Mouse (Mus musculus) left cerebral cortex, postnatal 36 days (tissue): ENCODE data around the gene Rita1. TPM values are rescaled to one million over a fixed set of nuclear protein-coding genes. Genes with fewer than 3 reads are reported as not detected.

Experiments
- DNase-seq, 2 experiments: peaks; one replicate each; pipeline ENCODE4 v3.0.0; 2021 to 2022; ENCODE audit warnings: low spot score in 2 of 2, mixed read lengths in 1 of 2
- intact Hi-C: fragments of 180-260 bp; cut with DNase I; formaldehyde crosslinking; loops from one replicate; pipeline ENCODE4 v1.15.1; 2025
- total RNA-seq, 2 experiments: library from RNA; stranded (reverse); gene quantifications; 2 replicates each; pipeline ENCODE4 v1.2.3; 2021

The Rita1 gene
- total RNA-seq, 2 experiments from 2014 or later = 35.7 to 36.3 TPM

DNA sequence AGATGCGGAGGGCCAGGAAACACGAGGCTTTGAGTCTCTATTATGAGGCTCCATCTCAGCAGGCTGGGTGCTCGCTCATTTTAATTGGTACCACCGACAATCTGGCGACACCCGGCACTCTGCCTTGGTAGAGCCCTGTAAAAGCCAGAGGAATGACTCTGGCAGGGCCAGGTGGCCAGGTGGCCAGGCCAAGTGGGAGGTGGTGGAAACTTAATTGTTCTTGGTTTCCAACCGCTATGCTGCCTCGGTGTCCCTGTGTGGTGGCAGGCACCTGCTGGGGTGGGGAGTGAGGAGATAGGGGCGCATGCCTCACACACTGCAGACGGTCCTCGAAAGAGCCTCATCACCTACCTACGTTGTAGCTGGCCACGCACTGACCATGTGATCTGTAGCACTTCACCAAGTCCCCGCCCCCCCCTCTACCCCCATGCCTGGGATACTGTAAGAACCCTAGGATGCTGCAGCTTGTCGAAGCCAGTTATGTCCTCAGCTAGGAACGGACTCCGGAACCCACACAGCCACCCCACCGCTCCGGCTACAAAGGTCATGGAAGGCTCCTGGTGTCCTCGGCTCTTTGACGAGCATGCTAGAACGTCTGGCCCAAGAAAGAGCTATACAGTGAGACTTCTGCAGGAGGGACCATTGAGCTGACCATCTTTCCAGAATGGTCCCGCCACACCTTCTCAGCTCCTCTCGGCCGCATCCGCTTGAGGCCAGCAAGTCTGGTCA is 32.3 kb downstream of the Rita1 start:
- no peak for DNase-seq
- intact Hi-C loops = no loop called here

DNA sequence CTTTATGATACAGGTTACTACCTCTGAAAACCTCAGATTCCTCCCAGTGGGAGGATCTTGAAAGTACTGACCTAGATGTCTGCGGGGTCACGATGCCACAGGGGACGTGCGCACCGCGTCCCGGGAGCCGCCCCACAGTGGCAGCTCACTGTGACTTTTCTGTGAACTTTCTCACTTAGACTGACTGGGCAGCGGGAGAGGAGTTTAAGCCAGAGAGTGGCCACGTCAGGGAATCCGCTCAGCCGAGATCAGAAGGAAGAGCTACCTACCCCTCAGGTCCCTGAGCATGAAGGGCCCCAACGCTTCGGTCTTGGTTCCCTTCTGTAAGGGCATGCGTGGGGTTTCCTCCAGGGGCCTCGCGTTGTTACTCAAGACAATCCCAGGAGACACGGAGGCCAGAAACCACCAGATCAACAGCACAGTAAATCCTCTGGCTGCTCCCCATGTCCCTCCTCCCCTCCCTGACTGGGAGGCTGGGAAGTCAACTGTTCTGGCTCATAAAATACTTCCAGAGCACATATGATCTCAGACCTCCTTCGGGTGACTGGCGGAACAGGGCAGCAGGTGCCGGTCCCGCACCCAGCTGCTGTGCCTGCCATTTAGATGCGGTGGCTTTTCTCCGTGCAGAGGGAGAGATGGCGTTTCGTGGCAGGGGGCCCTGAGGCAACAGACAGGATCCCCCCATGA is 33.0 kb downstream of the Rita1 start:
- DNase-seq = no peak
- intact Hi-C loops = no loop called here

DNA sequence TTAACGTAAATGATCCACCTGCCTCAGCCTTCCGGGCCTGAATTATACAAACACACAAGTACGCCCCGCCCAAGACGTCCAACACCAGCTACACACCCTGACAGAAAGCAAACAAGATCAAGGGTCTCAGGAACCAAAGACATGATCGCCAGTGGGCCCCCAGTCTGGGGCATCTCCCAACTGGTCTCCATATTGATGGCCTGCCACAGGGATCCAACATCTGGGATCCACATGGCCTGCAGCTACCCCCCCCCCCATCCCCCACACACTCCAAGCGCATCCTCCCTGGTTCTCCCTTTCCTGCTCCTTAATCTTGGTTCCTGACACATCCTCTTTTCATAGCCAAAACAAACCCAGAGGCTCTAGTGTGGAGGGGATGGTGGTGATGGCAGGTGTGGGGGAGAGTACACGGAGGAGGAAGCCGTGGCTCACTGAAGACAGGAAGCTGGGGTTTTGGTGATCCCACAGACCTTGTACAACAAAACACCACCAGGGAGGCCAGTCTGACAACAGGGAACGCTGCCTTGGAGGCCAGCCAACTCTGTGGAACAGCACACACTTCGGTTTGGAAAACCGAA is 33.8 kb downstream of the Rita1 start:
- intact Hi-C loops = no loop called here
- DNase-seq = no peak

DNA sequence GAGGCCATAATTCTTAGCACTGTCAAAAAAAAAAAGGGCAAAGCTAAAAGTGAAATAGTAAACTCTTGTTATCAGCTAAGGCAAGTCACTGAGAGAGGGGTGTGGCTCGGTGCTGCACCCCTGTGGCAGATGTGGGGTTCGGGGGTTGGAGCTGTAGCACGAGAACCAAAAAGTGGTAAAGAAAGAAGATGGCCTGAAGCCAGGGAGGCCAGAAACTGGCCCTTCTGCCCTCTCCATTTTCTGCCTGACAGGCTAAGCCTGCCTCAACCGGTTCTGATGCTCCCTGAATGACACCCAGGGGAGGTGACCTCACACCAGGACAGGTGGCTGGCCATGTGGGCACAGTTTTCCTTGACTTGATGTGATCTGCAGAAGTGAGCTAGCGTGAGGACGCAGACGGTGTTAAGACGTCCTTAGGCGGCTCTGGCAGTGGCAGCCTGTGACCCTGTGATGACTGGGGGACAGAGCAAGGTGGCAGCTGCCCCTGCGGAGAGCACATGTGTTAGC is 34.4 kb downstream of the Rita1 start:
- intact Hi-C loops = no loop called here
- no peak for DNase-seq

DNA sequence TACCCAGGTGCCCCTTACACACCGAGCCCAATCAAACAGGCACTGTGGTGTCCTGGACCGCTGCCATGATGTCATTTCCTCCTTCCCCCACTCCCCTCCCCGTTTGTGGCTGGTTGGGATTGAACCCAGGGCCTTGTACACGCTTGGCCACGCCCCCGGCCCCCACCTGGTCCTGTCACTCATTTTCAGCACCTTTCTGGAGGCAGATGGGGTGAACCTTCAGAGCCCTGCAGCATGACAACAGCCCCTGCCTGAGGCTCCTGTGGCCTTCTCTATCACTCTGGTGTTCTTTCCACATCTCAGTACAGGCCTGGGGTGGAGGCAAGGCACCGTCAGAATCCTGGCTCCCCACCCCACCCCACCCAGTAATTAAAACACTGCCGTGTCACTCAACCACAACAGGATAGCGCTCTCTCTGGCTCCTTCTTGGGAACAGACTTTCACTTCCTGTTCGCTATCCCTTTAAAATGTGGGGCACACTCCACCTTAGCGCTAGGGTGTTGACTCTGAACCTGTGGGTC is 35.5 kb downstream of the Rita1 start:
- intact Hi-C loops = no loop called here
- no peak for DNase-seq

DNA sequence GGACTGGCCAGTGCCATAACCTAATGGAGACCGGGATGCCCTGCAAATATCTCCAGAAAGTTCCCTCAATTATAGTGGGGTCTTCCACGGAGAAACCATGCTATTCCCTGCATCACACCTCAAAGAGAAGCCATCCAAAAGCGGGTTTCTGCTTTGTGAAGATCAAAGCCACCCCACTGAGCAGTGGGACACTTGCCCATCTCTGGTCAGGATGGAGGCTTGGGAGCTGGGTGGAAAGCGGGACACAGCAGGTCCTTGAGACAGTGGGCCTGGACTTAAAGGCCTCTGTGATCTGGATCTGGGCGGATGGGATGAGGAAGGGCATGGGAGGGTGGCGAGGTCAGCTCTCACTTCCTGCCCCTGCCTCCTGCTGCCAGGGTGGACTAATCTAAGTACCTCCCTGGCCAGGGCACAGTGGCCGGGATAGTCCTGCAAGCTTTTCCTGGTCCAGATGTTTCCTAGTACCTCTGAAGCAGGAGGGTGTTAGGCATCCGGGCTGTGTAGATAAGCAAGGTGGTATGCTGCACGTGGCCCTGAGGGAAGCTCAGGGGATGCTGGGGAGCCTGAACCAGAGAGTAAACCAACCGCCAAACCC is 37.8 kb downstream of the Rita1 start:
- no peak for DNase-seq
- intact Hi-C loops = no loop called here

DNA sequence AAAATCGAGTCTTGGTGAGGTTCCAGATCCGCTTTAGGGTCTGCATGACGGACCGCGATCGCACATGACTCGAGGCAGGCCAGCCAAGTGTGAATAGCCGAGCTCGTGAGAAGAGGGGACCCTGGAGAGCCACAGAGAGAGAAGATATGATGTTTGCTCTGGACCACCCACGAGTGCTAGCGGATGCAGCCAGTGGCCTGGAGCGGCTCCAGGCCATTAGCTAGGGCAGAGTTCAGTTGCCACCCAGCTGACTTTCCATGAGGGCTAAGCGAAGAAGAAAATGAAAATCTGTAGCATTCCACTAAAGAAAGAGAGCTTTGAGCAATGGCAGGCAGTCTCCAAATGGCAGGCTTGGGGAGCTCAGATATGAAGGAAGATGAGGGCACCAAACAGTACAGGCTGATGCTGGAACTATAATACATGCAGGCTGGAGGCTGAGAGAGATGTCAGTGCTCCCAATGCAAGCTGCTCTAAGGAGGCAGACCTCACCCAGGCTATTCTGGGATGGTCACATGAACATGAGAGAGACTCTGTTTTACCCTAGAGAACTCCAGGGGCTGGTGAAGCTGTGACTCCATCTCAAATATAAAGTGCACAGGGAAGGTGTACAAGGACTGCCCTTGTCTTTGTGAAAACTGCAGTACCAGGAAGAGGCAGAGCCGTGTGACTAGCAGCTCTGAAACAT is 41.2 kb downstream of the Rita1 start:
- no peak for DNase-seq
- intact Hi-C loops = no loop called here

DNA sequence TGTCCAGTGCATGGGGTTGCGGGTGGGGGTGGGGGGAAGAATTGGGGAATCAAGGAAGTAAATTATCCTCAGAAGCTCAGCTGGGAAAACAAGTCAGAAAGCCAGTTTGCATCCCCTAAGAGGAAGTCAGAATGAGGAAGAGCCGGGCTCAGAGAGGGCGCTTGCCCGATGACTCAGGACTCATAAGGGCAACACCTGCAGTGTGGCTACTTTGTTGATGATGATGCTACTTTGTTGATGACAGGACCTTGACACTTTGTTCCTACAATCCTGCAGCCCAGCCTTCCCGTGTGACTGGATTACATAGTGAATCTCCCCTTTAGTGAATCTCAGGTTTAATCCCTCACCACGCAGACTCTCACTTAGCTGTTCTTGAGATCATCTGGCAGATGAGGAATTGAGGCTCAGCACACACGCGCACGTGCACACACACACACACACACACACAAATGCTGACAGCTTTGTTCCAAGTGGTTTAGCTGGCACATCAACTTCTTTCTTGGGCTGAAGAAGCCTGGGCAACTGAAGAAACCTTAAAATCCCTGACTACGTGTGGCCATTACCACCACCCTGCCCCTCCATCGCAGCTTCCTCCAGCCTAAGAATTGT is 42.0 kb downstream of the Rita1 start:
- no peak for DNase-seq
- intact Hi-C loops = no loop called here

DNA sequence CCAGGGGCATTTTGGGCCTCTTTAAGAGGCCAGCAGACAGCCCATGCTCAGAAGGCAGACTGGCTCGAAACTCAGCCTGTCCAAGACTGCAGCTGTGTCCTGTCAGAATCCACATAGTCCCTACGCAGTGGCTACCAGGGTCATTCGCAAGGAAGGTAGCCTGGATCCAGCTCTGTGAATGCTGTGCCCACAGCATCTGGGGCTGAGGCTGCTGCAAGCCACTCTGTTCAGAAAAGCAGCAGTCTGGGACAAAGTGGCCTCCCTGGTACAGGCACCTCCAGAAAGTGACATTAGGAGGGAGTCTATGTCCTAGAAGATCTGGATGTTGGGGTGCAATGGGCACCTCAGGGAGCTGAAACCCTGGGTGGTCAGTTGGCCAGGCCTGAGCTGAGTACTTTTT is 42.6 kb downstream of the Rita1 start:
- DNase-seq = no peak
- intact Hi-C loops = no loop called here

DNA sequence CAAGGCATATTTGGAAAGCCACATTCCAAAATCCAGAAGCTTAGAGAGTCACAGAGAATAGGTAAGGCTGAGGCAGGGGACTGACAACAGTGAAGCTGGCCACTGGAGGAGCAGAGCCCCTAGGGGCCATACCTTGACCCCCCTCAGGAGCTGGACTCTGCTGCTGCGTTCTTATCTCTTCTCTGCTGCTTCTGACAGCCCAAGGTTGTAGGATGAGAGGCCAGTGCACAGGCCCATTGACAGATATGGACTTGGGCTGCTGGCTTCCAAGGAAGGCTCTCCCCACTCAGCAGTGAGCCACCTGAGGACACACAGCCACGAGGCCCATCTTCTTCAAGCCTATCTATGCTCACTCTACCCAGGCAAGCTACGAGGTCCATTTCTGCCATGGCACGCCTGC is 43.4 kb downstream of the Rita1 start:
- intact Hi-C loops = no loop called here
- no peak for DNase-seq

DNA sequence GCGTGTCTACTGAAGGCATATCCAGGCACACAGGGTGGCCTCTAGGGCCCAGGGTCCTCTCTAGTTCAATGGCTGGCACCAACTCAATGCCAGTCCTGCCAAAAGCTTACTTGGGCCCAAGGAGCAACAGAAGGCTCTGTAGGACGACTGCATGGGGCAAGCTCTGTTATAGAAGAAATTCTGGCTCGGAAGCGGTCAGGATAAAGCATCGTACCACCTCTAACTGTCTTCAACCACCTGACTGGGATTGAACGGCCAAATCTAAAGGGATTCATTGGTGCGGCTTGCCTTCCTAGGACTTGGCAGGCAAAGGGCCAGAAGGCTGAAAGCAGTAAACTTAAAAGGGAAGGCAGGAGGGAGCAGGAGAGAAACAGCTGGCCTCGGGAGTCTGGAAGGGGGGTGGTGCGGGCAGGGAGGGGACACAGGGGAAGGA is 44.0 kb downstream of the Rita1 start:
- intact Hi-C loops = no loop called here
- no peak for DNase-seq

DNA sequence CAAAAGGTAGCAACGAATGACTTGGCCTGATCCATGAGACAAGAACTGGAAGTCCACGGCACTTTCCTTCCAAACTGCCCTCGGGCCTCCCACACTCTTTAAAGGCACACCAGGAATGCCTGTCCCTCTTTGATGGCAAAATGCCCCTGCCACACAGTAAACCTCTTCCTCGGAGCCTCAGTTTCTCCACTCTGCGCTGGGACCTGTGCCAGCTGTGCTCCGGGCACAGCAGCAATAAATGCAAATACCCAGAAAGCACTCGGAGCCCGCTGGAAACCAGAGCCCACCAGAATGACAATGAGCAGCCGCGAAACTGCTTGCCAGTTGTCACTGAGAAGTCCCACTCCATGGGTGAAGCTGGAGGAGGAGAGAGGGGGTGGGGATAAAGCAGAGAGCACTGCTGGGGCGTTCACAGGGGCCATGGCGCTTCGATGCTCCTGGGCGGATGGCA is 44.6 kb downstream of the Rita1 start:
- DNase-seq = no peak
- intact Hi-C loops = no loop called here

DNA sequence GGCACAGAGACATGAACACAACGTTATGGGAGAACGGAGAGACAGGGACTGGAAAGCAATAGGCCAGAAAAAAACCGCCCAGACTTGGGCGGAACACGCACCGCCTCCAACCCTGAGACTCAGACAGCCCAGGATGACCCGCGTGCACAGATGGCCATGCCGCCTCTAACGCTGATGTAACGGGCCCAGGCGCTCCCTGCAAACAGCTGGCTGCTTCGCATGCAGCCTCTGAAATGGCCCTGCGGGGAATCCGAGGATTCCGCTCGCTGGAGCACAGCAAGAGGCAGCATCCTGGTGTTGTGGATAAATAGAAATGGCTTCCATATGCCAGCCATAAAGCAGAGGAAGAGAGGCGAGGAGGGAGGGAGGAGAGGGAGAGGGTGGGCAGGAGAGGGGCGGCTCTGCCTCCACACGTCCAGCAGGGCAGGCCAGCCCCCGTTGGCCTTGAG is 45.1 kb downstream of the Rita1 start:
- intact Hi-C loops = no loop called here

DNA sequence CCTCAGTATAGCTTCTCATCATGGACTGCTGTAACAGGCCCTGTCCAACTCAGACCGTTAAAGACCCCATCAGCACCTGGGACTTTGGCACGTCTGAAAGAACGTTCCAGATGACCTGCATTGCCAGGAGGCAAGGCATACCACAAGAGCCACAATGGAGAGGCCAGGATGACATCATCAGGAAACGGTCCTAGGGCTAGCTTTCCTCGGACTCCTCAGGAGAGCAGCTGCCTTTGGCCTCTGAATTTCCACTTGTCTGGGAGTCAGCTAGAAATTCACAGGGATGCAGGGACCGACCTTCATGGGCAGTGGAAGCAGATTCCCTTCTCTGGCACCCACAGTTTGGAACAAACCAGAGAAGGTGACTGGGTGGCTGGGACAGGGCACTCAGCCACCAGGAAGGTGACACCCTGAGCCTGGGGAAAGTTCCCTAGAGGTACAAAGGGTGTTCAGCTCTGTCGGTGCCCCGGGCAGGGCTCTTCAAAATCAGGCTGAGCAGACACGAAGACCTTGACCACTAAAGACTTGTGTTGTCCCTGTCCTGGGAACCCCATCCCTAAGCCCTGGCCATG is 45.6 kb downstream of the Rita1 start:
- DNase-seq = no peak
- intact Hi-C loops = no loop called here

More for the DNA sequence above, 45.1 kb downstream of the Rita1 start:
- DNase-seq = peak in 1 of 2 experiments; percentile 46

DNA sequence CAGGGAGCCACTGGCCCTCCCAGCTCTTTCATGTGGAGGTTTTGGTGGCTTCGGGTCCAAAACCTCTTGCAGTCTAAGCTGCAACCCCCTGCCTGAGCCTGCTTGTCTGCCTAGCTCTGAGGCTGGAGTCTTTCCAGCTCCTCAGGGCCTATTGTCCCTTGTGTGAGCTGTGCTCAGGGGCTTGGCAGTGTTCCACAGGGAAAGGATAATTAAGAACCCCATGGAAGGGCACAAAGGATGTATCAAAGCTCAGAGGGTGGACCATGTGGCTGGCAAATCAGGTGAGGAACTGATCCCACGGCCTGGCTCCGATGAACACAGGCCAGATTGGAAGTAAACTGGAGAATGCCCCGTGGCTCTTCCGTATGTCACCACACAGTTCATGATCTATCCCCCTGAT is 46.3 kb downstream of the Rita1 start:
- intact Hi-C loops = no loop called here
- no peak for DNase-seq

DNA sequence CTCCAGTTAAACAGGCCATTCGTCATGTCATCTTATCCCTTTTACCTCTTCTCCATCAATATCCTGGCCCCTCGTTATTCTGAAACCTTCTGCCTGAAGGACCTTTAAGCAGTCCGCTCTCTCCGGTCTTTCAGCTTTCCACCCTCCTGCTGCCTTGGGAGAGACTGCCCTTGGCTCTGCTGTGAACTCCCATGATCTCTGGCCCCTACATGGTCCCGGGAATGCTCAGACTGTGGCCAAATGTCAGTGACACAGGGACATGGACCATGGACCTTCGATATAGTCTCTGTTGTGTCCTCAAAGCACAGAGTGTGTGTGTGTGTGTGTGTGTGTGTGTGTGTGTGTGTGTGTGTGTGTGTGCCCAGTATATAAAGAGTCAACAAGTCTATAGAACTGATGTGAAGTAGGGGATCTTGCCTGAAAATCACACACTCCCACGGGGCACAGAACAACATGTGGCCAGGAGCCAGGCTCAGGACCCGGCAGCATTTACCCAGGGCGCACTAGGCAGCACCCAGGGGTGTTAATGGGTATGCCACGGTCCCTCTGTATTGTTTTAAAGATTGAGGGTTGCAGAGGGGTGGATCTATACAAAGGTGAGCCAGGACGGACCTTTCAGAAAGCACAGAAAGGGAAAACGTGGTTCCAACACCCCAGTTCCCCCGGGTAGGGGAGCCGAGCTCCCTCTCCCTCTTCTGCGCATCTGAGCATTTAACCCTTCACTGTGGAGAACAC is 47.1 kb downstream of the Rita1 start:
- intact Hi-C loops = no loop called here
- no peak for DNase-seq

DNA sequence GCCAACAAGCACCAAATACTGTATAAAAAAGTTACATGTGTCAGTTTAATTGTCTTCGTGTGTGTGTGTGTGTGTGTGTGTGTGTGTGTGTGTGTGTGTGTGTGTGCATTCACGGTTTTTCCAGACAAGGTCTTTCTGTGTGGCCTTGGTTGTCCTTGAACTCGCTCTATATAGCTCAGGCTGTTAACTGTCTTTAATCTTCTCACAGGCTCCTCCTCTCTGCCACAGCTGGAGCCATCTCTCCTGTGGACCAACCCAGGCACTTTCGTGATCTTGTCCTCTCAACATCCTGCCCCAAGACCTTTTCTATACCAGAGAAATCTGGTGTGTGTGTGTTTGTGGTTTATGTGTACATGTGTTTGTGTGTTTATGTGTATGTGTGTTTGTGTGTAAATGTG is 48.5 kb downstream of the Rita1 start:
- DNase-seq = no peak
- intact Hi-C loops = no loop called here
